Mouse (Mus musculus) lung, embryonic 16.5 days (tissue): ENCODE measurements around the gene Nkd1. TPM values are rescaled to one million over a fixed set of nuclear protein-coding genes. Genes with fewer than 3 reads are reported as not detected.

Experiments
- ATAC-seq: fragments of 200-750 bp; cut with Nextera tagmentation; 2 replicates; pipeline ENCODE4 v1.8.0; 2017; ENCODE audit warnings: low read depth, mild to moderate bottlenecking, moderate library complexity
- H3K27ac ChIP-seq: fragments of 300-500 bp; sonication (generic); 2 replicates; pipeline ENCODE4 v1.5.1; 2014; ENCODE audit warnings: mild to moderate bottlenecking, control low read depth, low read length
- H3K27me3 ChIP-seq: fragments of 300-500 bp; sonication (generic); 2 replicates; pipeline ENCODE4 v1.6.1; 2014; ENCODE audit warnings: low read depth, low read length, mixed read lengths; ENCODE audit not compliant: control insufficient read depth, insufficient read depth
- H3K36me3 ChIP-seq: fragments of 300-500 bp; sonication (generic); 2 replicates; pipeline ENCODE4 v1.6.1; 2014; ENCODE audit warnings: low read length; ENCODE audit not compliant: control insufficient read depth, insufficient read depth
- H3K4me1 ChIP-seq: fragments of 300-500 bp; sonication (generic); replicated peaks from 2 replicates; pipeline ENCODE4 v1.6.1; 2014; ENCODE audit warnings: low read length, mixed read lengths; ENCODE audit not compliant: control insufficient read depth, insufficient read depth
- H3K4me2 ChIP-seq: fragments of 300-500 bp; sonication (generic); 2 replicates; pipeline ENCODE4 v1.6.1; 2014; ENCODE audit warnings: low read depth, low read length, control low read depth
- H3K4me3 ChIP-seq: fragments of 300-500 bp; sonication (generic); 2 replicates; pipeline ENCODE4 v1.5.1; 2014; ENCODE audit warnings: mild to moderate bottlenecking, low read length, control low read depth
- H3K9ac ChIP-seq: fragments of 300-500 bp; sonication (generic); 2 replicates; pipeline ENCODE4 v1.6.1; 2014; ENCODE audit warnings: low read length, control low read depth
- H3K9me3 ChIP-seq: fragments of 300-500 bp; sonication (generic); 2 replicates; pipeline ENCODE4 v1.6.1; 2016; ENCODE audit warnings: low read length; ENCODE audit not compliant: control insufficient read depth
- WGBS: fragments of 180-500 bp; shearing (Covaris S2); extraction: QIAGEN DNeasy Blood & Tissue Kit; methylation state at CpG from one replicate; pipeline ENCODE4 v1.1.7; 2014; 5-methylcytosine and 5-hydroxymethylcytosine counted together
- polyA plus RNA-seq: library from polyadenylated mRNA; unstranded; fragments of >200 nt; fragmentation: Nextera tagmentation; extraction: Ambion mirVana; gene quantifications from 2 replicates; pipeline ENCODE4 v1.2.1, GENCODE M21; 2015

The Nkd1 gene
- polyA plus RNA-seq, 1 experiment from 2014 or later, result 49.6 TPM

DNA sequence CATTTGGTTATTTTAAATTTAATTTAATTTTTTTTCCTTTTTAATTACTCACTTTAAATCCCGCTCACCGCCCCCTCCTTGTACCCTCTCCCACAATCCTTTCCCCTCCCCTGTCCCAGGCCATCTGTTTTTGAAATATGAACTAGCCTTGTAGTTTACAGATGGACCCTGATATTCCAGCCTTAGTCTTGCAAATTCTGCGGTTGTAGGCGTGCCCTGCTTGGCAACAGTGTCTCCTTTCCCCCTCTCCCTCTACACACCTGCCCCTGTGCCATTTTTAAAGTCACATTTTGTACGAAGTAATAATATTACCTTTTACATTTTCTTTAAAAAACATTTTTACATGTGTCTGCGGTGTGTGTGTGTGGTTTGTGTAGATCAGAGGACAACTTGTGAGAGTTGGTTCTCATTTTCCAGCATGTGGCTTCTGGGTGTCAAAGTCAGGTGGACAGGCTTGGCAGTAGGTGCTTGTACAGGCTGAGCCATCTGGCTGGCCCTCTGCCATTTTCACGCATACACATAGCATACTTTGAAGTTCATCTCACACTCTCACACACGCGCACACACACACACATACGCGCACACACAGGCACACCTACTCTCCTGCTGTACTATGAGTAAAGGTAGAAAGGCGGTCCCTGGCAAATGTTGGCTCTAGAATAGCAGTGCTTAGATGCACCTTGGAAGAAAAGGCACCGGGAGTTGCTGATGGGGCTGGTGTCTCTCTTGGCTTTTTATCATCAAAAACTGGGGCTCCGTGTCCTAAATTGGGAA, 107.0 kb downstream of the Nkd1 start:
- H3K9ac ChIP-seq, result no peak overlapping the region
- H3K4me3 ChIP-seq, result peak overlapping the region; percentile 61
- ATAC-seq, result 0 out of 2 replicates have a peak, but pooled peaks have one; percentile 5
- no peaks in the 10 kb centered on the region for H3K36me3 ChIP-seq
- 56% methylated on average over 14 of the region's 14 CpGs for WGBS
- H3K9me3 ChIP-seq, result no peaks in the 10 kb centered on the region
- peak overlapping the region; percentile 95 for H3K4me2 ChIP-seq
- 0 out of 2 replicates have a peak, but pooled peaks cover 2% of the 10 kb centered on the region for H3K4me1 ChIP-seq
- H3K27ac ChIP-seq, result no peak overlapping the region
- peaks cover 8% of the 10 kb centered on the region; the same call in 1 of the 2 replicates for H3K27me3 ChIP-seq

DNA sequence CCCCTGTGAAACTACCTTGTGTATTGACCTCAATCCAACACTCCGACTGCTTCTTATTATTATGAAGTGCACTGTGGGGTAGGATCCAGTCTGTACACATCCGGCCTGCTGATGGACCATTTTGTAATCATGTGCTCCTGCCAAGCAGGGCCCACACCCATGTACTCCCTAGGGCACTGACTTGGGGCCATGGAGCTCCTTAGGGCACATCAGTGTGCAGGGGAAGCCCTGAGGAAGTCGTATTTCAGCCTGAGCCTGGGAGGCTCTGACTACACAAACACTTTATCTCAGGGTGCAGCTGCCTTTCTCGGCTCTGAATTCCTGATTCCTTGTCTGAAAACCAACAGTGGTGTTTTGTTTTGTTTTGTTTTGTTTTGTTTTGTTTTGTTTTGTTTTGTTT, 109.1 kb downstream of the Nkd1 start:
- Histone ChIP-seq H3K4me2 (no peak overlapping the region), H3K27me3 (peaks cover 8% of the 10 kb centered on the region; the same call in 1 of the 2 replicates), H3K9me3 (no peaks in the 10 kb centered on the region), H3K4me1 (peaks cover 7% of the 10 kb centered on the region; the same call in 1 of the 2 replicates), H3K27ac (no peak overlapping the region), H3K36me3 (no peaks in the 10 kb centered on the region), H3K4me3 (no peak overlapping the region), H3K9ac (no peak overlapping the region)
- ATAC-seq, result no peak
- 69% methylated on average over 4 of the region's 4 CpGs for WGBS

DNA sequence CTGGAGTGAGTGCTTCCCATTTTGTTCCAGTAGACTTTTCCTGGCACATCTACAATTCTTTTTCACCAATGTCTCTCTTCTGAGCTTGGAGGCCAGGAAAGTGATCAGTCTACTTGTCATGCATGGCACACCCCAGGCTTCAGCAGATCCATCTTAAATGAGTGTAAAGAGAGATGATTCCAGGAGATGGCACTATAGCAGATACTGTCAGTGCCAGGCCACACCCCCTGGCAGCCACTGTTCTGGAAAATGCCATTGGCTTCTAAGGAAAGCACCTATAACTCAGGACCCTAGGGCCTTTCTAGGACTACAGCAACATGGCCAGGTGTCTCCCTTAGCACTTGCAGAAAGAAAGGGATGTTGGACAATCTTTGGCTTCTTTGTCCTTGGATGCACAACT, 109.9 kb downstream of the Nkd1 start:
- no peak overlapping the region for H3K9ac ChIP-seq
- no peak for ATAC-seq
- peaks cover 5% of the 10 kb centered on the region; the same call in 1 of the 2 replicates for H3K27me3 ChIP-seq
- no peaks in the 10 kb centered on the region for H3K9me3 ChIP-seq
- H3K36me3 ChIP-seq, result no peaks in the 10 kb centered on the region
- H3K4me3 ChIP-seq, result no peak overlapping the region
- H3K4me2 ChIP-seq, result no peak overlapping the region
- H3K27ac ChIP-seq, result no peak overlapping the region
- H3K4me1 ChIP-seq, result peaks cover 7% of the 10 kb centered on the region

DNA sequence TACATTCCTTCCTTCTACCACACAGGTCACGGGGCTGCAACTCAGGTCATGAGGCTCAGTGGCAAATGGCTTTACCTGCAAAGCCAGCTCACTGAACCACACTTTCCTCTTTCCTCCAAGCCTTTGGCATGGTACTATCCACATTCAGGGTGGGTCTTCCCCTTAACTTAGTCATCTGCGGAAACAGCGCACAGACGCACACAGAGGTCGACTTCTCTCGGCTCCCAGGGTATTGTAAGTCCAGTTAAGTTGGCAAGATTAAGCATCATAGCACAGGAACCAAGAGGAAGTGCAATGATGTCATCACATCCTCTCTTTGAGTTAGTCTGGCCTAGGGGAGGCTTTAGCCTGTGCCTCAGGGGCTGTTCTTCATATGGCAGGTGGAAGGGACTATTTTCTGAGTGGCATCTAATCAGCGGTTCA, 112.2 kb downstream of the Nkd1 start:
- Histone ChIP-seq H3K4me3 (no peak overlapping the region), H3K4me1 (peaks cover 5% of the 10 kb centered on the region), H3K9ac (no peak overlapping the region), H3K27me3 (no peaks in the 10 kb centered on the region; the same call in 1 of the 2 replicates), H3K9me3 (no peaks in the 10 kb centered on the region), H3K4me2 (no peak overlapping the region), H3K36me3 (no peaks in the 10 kb centered on the region), H3K27ac (peak overlapping the region; percentile 20; the same call in 1 of the 2 replicates)
- WGBS, result 72% methylated on average over 7 of the region's 7 CpGs
- peak; percentile 55 for ATAC-seq

DNA sequence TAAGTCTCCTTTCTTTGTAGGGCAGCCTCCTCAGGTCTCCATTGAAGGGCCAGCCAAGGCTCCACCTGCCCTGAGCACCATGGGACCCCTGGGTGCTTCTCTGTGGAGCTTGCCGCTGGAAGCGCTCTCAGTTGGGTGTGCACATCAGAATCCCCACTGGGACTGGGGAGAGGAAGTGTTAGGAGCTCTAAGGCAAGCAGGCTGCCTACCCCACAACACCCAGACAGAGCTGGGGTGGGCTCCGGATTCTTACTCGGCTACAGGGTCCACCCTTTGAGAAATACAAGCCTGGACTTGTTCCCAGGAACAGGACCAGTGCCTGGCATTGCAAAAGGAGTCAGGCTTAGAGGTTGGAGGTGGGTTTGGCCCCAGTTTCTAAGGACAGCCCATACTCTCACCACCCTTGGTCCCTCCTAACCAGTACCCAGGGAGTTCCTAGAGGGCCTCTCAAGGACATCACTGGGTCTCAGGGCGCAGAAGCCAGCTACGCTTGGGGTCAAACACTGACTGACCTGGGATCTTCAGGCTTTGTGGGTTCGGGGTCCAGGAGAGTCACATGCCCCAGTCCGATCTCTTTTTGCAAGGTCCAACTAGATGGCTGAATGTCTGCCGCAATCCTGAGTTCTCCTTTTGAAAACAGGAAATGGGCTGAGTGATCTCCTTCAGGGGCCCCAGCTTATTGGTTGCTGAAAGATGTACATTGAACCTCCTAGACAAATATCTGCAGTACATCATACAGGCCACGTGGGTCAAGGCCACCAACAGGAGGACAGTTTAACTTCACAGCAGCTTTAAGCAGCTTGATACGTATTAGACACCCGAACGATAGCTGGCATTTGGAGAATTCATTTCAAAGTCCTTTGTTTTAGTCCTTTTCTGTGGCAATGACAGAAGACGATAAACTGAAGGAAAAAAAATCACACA, 114.6 kb downstream of the Nkd1 start, which contains the start of gene Snx20:
TSS of gene Snx20 (minus strand) at position 655 of the 924 bp plus-strand sequence.
- no peak within 1 kb of the TSS for H3K27ac ChIP-seq
- H3K4me3 ChIP-seq, result peak within 1 kb of the TSS; percentile 29
- ATAC-seq, result peak; percentile 43; the same call in 1 of the 2 replicates
- WGBS, result 66% methylated on average over 14 of the region's 14 CpGs
- H3K27me3 ChIP-seq, result no peaks in the 10 kb centered on the region
- peak within 1 kb of the TSS; percentile 32 for H3K4me2 ChIP-seq
- H3K4me1 ChIP-seq, result peaks cover 5% of the 10 kb centered on the region
- peak within 1 kb of the TSS; percentile 39; the same call in 1 of the 2 replicates for H3K9ac ChIP-seq
- H3K9me3 ChIP-seq, result no peaks in the 10 kb centered on the region
- no peaks in the 10 kb centered on the region for H3K36me3 ChIP-seq

DNA sequence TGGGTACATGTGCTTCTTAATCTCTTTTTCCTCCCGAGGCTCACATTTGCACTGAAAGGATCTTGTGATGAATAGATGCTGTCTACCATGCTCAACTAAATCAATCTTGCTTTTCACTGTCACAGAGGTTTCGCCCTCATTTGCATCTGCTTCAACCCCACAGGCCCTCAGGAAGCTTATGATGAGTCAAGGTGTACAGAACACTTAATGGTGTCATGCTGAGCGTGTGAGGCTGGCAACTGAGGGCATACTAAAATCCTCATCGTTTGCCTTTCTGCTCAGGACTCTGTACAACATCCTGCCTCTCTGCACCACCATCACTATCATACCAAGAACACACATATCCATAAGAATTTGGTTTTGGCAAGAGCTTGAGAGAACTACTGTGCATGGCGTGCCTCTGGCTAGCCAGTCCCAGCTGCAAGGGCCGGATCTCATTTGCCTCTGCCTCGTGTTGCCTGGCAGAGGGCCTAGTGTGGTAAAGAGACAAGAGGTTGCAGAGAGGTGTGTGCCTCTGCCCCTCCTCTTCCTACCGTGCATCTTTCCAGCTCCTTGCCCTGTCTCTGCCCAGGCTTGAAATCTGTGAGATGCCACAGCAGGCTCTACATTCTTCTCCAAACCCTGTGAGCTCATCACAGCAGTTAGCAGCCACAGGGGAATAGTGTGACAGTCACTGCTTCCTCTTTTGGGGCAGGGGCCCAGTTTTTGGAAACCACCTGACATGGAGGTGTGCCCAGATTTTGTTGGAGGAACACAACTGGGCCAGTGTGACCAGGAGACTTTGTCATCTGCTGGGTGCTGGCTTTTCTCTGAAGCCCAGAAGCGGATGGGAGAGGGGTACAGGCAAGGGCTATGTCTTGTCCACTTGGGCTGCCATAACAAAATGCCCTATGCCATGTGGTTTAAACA, 116.2 kb downstream of the Nkd1 start:
- Histone ChIP-seq H3K4me2 (no peak overlapping the region), H3K9ac (no peak overlapping the region), H3K9me3 (no peaks in the 10 kb centered on the region), H3K36me3 (no peaks in the 10 kb centered on the region), H3K27me3 (no peaks in the 10 kb centered on the region), H3K4me3 (no peak overlapping the region), H3K4me1 (peaks cover 5% of the 10 kb centered on the region), H3K27ac (no peak overlapping the region)
- WGBS, result 63% methylated on average over 9 of the region's 9 CpGs
- ATAC-seq, result no peak

DNA sequence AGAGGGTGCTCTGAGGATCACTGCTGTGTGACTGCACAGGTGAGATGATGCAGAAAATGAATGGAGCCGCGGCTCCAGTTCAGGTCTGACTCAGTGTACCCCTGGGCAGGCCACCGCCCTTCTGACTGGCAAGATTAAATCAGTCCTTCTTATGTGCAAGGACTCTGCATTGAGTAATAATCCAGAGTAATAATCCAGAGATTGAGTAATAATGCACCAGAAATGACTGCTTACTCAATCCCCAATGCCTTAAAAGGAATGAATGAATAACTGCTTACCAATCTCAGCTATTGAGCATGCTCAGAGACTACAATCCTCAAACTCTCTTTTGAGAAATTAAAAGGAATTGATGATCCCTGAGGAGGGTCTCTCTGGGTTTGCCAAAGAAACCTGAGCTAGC, 117.8 kb downstream of the Nkd1 start:
- ATAC-seq, result no peak
- H3K4me2 ChIP-seq, result no peak overlapping the region
- no peaks in the 10 kb centered on the region for H3K9me3 ChIP-seq
- no peak overlapping the region for H3K27ac ChIP-seq
- H3K4me1 ChIP-seq, result peaks cover 2% of the 10 kb centered on the region
- H3K27me3 ChIP-seq, result no peaks in the 10 kb centered on the region
- WGBS, result 86% methylated on average over 3 of the region's 3 CpGs
- H3K9ac ChIP-seq, result no peak overlapping the region
- H3K4me3 ChIP-seq, result no peak overlapping the region
- no peaks in the 10 kb centered on the region for H3K36me3 ChIP-seq

DNA sequence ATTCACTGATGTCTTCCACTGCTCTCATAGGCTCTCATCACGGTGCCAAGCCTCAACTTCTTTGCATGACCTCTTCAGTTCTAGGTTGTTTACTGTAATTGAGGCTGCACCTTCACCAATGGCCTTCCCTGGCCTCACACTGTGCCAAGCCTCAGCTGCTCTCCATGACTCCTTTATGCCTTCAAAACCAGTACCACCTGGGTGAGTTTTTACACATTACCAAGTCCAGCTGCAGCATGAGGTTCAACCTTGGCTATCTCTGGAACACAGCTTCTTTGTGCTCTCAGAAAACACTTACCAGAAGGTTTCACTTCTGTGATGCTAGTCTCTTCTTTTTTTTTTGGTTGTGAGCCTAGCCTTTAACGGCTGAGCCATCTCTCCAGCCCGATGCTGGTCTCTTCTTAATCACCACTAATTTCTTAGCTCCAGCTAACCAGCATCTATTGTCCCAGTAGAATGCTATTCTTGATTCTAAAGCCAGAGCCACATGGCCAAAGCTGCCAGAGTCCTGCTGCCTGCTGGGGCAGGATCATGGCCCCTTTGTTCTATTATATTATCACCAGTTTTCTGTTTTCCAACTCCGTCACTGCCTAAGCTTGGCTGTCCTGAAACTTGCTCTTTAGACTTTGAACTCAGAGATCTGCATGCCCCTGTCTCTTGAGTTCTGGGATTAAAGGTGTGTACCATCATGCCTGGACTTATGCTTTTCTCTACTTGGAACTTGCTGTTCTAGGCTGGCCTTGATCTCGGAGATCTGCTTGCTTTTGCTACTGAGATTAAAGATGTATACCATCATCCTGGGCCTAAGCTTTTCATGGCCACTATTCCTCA, 121.8 kb downstream of the Nkd1 start:
- H3K4me3 ChIP-seq, result no peak overlapping the region
- no peak overlapping the region for H3K4me2 ChIP-seq
- peaks cover 9% of the 10 kb centered on the region for H3K4me1 ChIP-seq
- no peaks in the 10 kb centered on the region for H3K36me3 ChIP-seq
- H3K27me3 ChIP-seq, result no peaks in the 10 kb centered on the region
- ATAC-seq, result no peak
- no peaks in the 10 kb centered on the region for H3K9me3 ChIP-seq
- no peak overlapping the region for H3K9ac ChIP-seq
- WGBS, result 80% methylated on average over 5 of the region's 5 CpGs
- no peak overlapping the region for H3K27ac ChIP-seq
